ENCODE assay signal across 13 mouse cellular contexts in the genomic region with DNA sequence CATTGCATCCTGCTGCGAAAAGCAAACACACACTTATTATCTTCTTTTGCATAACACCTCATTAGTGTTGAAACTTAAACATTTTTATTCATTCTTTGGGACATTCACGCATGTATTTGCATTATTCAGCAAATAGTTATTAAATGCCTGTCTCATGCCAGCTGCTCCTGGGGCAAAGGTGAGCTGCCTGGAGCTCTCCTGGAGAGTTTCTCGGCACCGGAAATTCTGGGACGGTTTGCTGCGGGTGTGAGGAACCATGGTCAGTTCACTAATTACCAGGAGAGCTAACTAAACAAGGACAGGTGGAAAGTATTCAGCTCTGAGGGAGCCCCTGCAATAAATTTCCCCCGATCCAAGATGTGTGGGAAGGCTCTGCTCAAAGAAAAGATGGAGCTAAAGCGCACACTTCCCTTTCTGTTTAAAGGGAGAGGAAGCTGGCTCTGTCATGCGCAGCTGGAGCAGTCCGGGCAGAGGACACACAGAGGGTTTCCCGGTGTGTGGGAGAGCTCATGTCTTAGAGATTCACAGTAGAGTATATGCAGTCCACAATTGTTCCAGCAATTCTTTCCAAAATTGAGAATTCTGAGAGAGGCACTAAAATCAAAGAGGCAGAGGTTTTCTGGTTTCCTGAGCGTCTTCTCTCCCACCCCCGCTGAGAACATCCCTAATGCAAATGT. TPM values are rescaled to one million over a fixed set of nuclear protein-coding genes. Genes with fewer than 3 reads are reported as not detected.
A peak's percentile ranks its signal among the peaks of the same experiment; 100 is the strongest.
DNase-seq lines count a peak whose midpoint lies in the region; ATAC-seq and TF ChIP-seq lines count a peak whose summit lies in the region.
"Had no signal": no experiment of that assay in that cellular context is flagged by ENCODE, and none has a peak within 500 bp of the region (broad histone marks: within the 10 kb centered on the region; RNA-seq: fewer than 3 reads in every experiment).

No protein-coding gene starts in this region.

- no peaks in the 10 kb centered on the region for H3K36me3 ChIP-seq in liver, embryonic 11.5 days (ENCODE audit: control insufficient read depth, insufficient read depth, low read length)
- H3K36me3 ChIP-seq in liver, postnatal 0 days (replicated peaks; ENCODE audit: insufficient read depth, low read length), result no peaks in the 10 kb centered on the region
- no peaks in the 10 kb centered on the region for H3K36me3 ChIP-seq in hindbrain, embryonic 12.5 days
- H3K36me3 ChIP-seq in midbrain, embryonic 14.5 days (ENCODE audit: control insufficient read depth, insufficient read depth, low read length), result no peaks in the 10 kb centered on the region
- no peaks in the 10 kb centered on the region for H3K36me3 ChIP-seq in forebrain, embryonic 16.5 days (ENCODE audit: control insufficient read depth, insufficient read depth)
- H3K36me3 ChIP-seq: lung, embryonic 15.5 days had no signal

- H3K4me3 ChIP-seq in liver, embryonic 11.5 days (ENCODE audit: low read depth, low read length), result no peak overlapping the region
- no peak overlapping the region for H3K4me3 ChIP-seq in liver, postnatal 0 days (ENCODE audit: low read depth, low read length)
- no peak overlapping the region for H3K4me3 ChIP-seq in hindbrain, embryonic 12.5 days
- no peak overlapping the region for H3K4me3 ChIP-seq in midbrain, embryonic 14.5 days (replicated peaks; ENCODE audit: low read depth, low read length)
- H3K4me3 ChIP-seq in forebrain, embryonic 16.5 days (replicated peaks; ENCODE audit: low read length), result no peak overlapping the region
- H3K4me3 ChIP-seq: erythroblast, embryonic 14.5 days; lung, embryonic 15.5 days had no signal

- H3K27ac ChIP-seq in liver, embryonic 11.5 days (ENCODE audit: low read depth, low read length), result no peak overlapping the region
- H3K27ac ChIP-seq in liver, postnatal 0 days (ENCODE audit: low read depth), result no peak overlapping the region
- no peak overlapping the region for H3K27ac ChIP-seq in hindbrain, embryonic 12.5 days
- H3K27ac ChIP-seq in midbrain, embryonic 14.5 days (replicated peaks; ENCODE audit: low read depth, low read length), result no peak overlapping the region
- no peak overlapping the region for H3K27ac ChIP-seq in forebrain, embryonic 16.5 days (ENCODE audit: low read length)
- H3K27ac ChIP-seq: lung, embryonic 15.5 days had no signal

- no peaks in the 10 kb centered on the region for H3K27me3 ChIP-seq in liver, embryonic 11.5 days (replicated peaks; ENCODE audit: control insufficient read depth, insufficient read depth, low read length)
- H3K27me3 ChIP-seq in liver, postnatal 0 days (ENCODE audit: insufficient read depth, low read length), result no peaks in the 10 kb centered on the region
- no peaks in the 10 kb centered on the region for H3K27me3 ChIP-seq in hindbrain, embryonic 12.5 days
- no peaks in the 10 kb centered on the region for H3K27me3 ChIP-seq in midbrain, embryonic 14.5 days (ENCODE audit: control insufficient read depth, insufficient read depth, low read length)
- no peaks in the 10 kb centered on the region for H3K27me3 ChIP-seq in forebrain, embryonic 16.5 days (replicated peaks; ENCODE audit: control insufficient read depth, insufficient read depth, low read length)
- H3K27me3 ChIP-seq: lung, embryonic 15.5 days had no signal

- H3K4me2 ChIP-seq in liver, embryonic 11.5 days, result peak overlapping the region; percentile 1; the same call in 1 of the 2 replicates
- H3K4me2 ChIP-seq in liver, postnatal 0 days (ENCODE audit: low read depth, low read length), result no peak overlapping the region
- H3K4me2 ChIP-seq in hindbrain, embryonic 12.5 days (replicated peaks), result 0 out of 2 replicates have a peak overlapping the region, but pooled peaks have one; percentile 12
- H3K4me2 ChIP-seq in midbrain, embryonic 14.5 days (ENCODE audit: low read length), result no peak overlapping the region
- no peak overlapping the region for H3K4me2 ChIP-seq in forebrain, embryonic 16.5 days (ENCODE audit: low read length)
- H3K4me2 ChIP-seq: lung, embryonic 15.5 days had no signal

- no peak for TF ChIP-seq EP300 in liver, postnatal 0 days (IDR thresholded peaks at IDR 0.05; ENCODE audit: low read depth)

- DNase-seq in liver, embryonic 11.5 days (ENCODE audit: low spot score), result no peak
- DNase-seq in liver, postnatal 0 days, result no peak
- peak; percentile 72 for DNase-seq in kidney, adult 9 months
- peak; percentile 23 for DNase-seq in midbrain, embryonic 14.5 days
- no peak for DNase-seq in MN1 (ENCODE audit: low spot score)
- no peak for DNase-seq in T-cell, adult 2 months (ENCODE audit: low spot score)
- DNase-seq: cerebellum, adult 2 months; gastrocnemius, postnatal 14 days; spleen, adult 18-20 months had no signal

- ATAC-seq in liver, embryonic 11.5 days (replicated peaks; ENCODE audit: low FRiP score), result no peak
- ATAC-seq in liver, postnatal 0 days, result no peak
- ATAC-seq in hindbrain, embryonic 12.5 days (ENCODE audit: low FRiP score), result no peak
- ATAC-seq in midbrain, embryonic 14.5 days (ENCODE audit: low FRiP score, low TSS enrichment), result no peak
- ATAC-seq in forebrain, embryonic 16.5 days, result no peak

- no peak for TF ChIP-seq CTCF in liver, postnatal 0 days (IDR thresholded peaks at IDR 0.05; ENCODE audit: low read depth)

- H3K4me1 ChIP-seq in liver, embryonic 11.5 days (replicated peaks; ENCODE audit: control insufficient read depth, insufficient read depth, low read length), result no peaks in the 10 kb centered on the region
- no peaks in the 10 kb centered on the region for H3K4me1 ChIP-seq in liver, postnatal 0 days (ENCODE audit: insufficient read depth)
- H3K4me1 ChIP-seq in hindbrain, embryonic 12.5 days, result no peaks in the 10 kb centered on the region; the same call in 1 of the 2 replicates
- no peaks in the 10 kb centered on the region for H3K4me1 ChIP-seq in midbrain, embryonic 14.5 days (ENCODE audit: control insufficient read depth, insufficient read depth, low read length)
- peaks cover 5% of the 10 kb centered on the region for H3K4me1 ChIP-seq in forebrain, embryonic 16.5 days (replicated peaks; ENCODE audit: control insufficient read depth, insufficient read depth, low read length)
- H3K4me1 ChIP-seq: lung, embryonic 15.5 days had no signal

- 37% methylated on average over 13 of the region's 13 CpGs for WGBS in liver, embryonic 11.5 days
- WGBS in liver, postnatal 0 days (ENCODE audit: insufficient replicate concordance), result 39% methylated on average over 13 of the region's 13 CpGs
- 42% methylated on average over 13 of the region's 13 CpGs for WGBS in hindbrain, embryonic 12.5 days
- WGBS in midbrain, embryonic 14.5 days, result 54% methylated on average over 13 of the region's 13 CpGs
- WGBS in forebrain, embryonic 16.5 days, result 51% methylated on average over 13 of the region's 13 CpGs

- no peaks in the 10 kb centered on the region for H3K9me3 ChIP-seq in liver, embryonic 11.5 days (ENCODE audit: control insufficient read depth, low read length)
- no peaks in the 10 kb centered on the region for H3K9me3 ChIP-seq in liver, postnatal 0 days (ENCODE audit: low read length)
- no peaks in the 10 kb centered on the region for H3K9me3 ChIP-seq in hindbrain, embryonic 12.5 days (replicated peaks)
- H3K9me3 ChIP-seq in midbrain, embryonic 14.5 days (ENCODE audit: control insufficient read depth, low read length), result no peaks in the 10 kb centered on the region
- H3K9me3 ChIP-seq in forebrain, embryonic 16.5 days (ENCODE audit: control insufficient read depth, low read length), result no peaks in the 10 kb centered on the region
- H3K9me3 ChIP-seq: lung, embryonic 15.5 days had no signal

- no peak overlapping the region for H3K9ac ChIP-seq in liver, embryonic 11.5 days (ENCODE audit: low read depth, low read length)
- H3K9ac ChIP-seq in liver, postnatal 0 days (replicated peaks), result no peak overlapping the region
- no peak overlapping the region for H3K9ac ChIP-seq in hindbrain, embryonic 12.5 days
- H3K9ac ChIP-seq in midbrain, embryonic 14.5 days (replicated peaks; ENCODE audit: low read length), result no peak overlapping the region
- H3K9ac ChIP-seq in forebrain, embryonic 16.5 days (replicated peaks; ENCODE audit: low read depth, low read length), result no peak overlapping the region
- H3K9ac ChIP-seq: lung, embryonic 15.5 days had no signal

RNA-seq across cellular contexts. Expression of a gene that starts 16.0 kb away (rescaled TPM):
- 12.1 and 12.5 TPM in 2 replicates for polyA plus RNA-seq in liver, embryonic 11.5 days (2014; fragmentation: Nextera tagmentation; extraction: Ambion mirVana)
- polyA plus RNA-seq in liver, postnatal 0 days (2015; fragmentation: Nextera tagmentation; extraction: Ambion mirVana), result 3.6 and 5.0 TPM in 2 replicates
- 4.2 and 4.9 TPM in 2 replicates for polyA plus RNA-seq in hindbrain, embryonic 12.5 days (2016; fragmentation: Nextera tagmentation; extraction: Ambion mirVana)
- polyA plus RNA-seq in midbrain, embryonic 14.5 days (2014; fragmentation: Nextera tagmentation; extraction: Ambion mirVana), result 1.1 and 2.9 TPM in 2 replicates
- polyA plus RNA-seq in forebrain, embryonic 16.5 days (2015; fragmentation: Nextera tagmentation; extraction: Ambion mirVana), result 3.8 and 4.8 TPM in 2 replicates

Comparison
In these comparisons a context has a peak if more than half of its experiments do, and no peak if none do; other contexts are left out.
1. H3K4me2 ChIP-seq: peak in liver, embryonic 11.5 days (single experiment) and hindbrain, embryonic 12.5 days (single experiment); none in liver, postnatal 0 days (single experiment), midbrain, embryonic 14.5 days (single experiment) and forebrain, embryonic 16.5 days (single experiment).
2. DNase-seq: peak in kidney, adult 9 months (single experiment) and midbrain, embryonic 14.5 days (single experiment); none in liver, embryonic 11.5 days (single experiment), liver, postnatal 0 days (single experiment), MN1 (single experiment) and T-cell, adult 2 months (single experiment).